Mouse (Mus musculus) hindbrain, embryonic 14.5 days (tissue): Measurements from ENCODE around the gene Exoc2. TPM values are rescaled to one million over a fixed set of nuclear protein-coding genes. Genes with fewer than 3 reads are reported as not detected.

ENCODE experiments used
- ATAC-seq: fragments of 200-750 bp; cut with Nextera tagmentation; 2 replicates; pipeline ENCODE4 v1.8.0; 2017; ENCODE audit warnings: moderate number of reproducible peaks, mild to moderate bottlenecking, moderate TSS enrichment, moderate library complexity; ENCODE audit not compliant: low FRiP score
- DNase-seq: peaks from one replicate; pipeline ENCODE4 v3.0.0-alpha.2; 2015; ENCODE audit warnings: low spot score
- H3K27ac ChIP-seq: fragments of 300-500 bp; sonication (generic); 2 replicates; pipeline ENCODE4 v1.5.1; 2014; ENCODE audit warnings: mild to moderate bottlenecking, moderate library complexity
- H3K27me3 ChIP-seq: fragments of 300-500 bp; sonication (generic); 2 replicates; pipeline ENCODE4 v1.6.1; 2014; ENCODE audit warnings: mild to moderate bottlenecking, low read length, mixed read lengths; ENCODE audit not compliant: control insufficient read depth, insufficient read depth
- H3K36me3 ChIP-seq: fragments of 300-500 bp; sonication (generic); replicated peaks from 2 replicates; pipeline ENCODE4 v1.6.1; 2014; ENCODE audit not compliant: control insufficient read depth, insufficient read depth
- H3K4me1 ChIP-seq: fragments of 300-500 bp; sonication (generic); replicated peaks from 2 replicates; pipeline ENCODE4 v1.6.1; 2014; ENCODE audit warnings: antibody characterized with exemption, low read length, mixed read lengths; ENCODE audit not compliant: control insufficient read depth, insufficient read depth
- H3K4me2 ChIP-seq: fragments of 300-500 bp; sonication (generic); replicated peaks from 2 replicates; pipeline ENCODE4 v1.6.1; 2014; ENCODE audit warnings: mild to moderate bottlenecking, moderate library complexity
- H3K4me3 ChIP-seq: fragments of 300-500 bp; sonication (generic); replicated peaks from 2 replicates; pipeline ENCODE4 v1.5.1; 2014; ENCODE audit warnings: mild to moderate bottlenecking, low read length
- H3K9ac ChIP-seq: fragments of 300-500 bp; sonication (generic); 2 replicates; pipeline ENCODE4 v1.6.1; 2014
- H3K9me3 ChIP-seq: fragments of 300-500 bp; sonication (generic); 2 replicates; pipeline ENCODE4 v1.6.1; 2016; ENCODE audit warnings: low read length; ENCODE audit not compliant: control insufficient read depth
- WGBS: fragments of 180-500 bp; shearing (Covaris S2); extraction: QIAGEN DNeasy Blood & Tissue Kit; methylation state at CpG from one replicate; pipeline ENCODE4 v1.1.7; 2014; 5-methylcytosine and 5-hydroxymethylcytosine counted together
- polyA plus RNA-seq: library from polyadenylated mRNA; unstranded; fragments of >200 nt; fragmentation: Nextera tagmentation; extraction: Ambion mirVana; gene quantifications from 2 replicates; pipeline ENCODE4 v1.2.1, GENCODE M21; 2014

Exoc2 gene
- polyA plus RNA-seq, 1 experiment from 2014 or later = 58.6 TPM

DNA sequence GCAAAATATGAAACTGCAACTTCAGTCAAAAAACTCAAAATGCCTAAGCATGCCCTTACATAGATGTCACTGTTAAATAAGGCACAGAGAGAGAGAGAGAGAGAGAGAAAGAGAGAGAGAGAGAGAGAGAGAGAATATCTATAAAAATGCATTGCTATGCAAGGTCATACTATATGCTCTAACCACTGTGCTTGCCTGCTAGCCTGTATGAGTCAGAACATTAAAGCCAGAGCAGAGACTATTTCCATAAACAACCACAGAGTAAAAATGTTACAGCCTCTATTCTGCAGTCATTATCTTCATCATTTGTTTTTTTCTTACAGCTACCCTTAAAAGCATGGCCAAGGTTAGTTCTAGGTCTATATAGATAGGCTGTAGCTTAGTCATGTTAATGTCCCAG lies 60.1 kb downstream of the Exoc2 start:
- H3K4me3 ChIP-seq = no peak overlapping the region
- ATAC-seq (no peak), DNase-seq (no peak)
- H3K4me1 ChIP-seq = no peaks in the 10 kb centered on the region
- H3K9ac ChIP-seq = no peak overlapping the region
- H3K27ac ChIP-seq = no peak overlapping the region
- H3K36me3 ChIP-seq = peaks cover 13% of the 10 kb centered on the region
- no peak overlapping the region for H3K4me2 ChIP-seq
- no peaks in the 10 kb centered on the region for H3K9me3 ChIP-seq
- H3K27me3 ChIP-seq = no peaks in the 10 kb centered on the region

DNA sequence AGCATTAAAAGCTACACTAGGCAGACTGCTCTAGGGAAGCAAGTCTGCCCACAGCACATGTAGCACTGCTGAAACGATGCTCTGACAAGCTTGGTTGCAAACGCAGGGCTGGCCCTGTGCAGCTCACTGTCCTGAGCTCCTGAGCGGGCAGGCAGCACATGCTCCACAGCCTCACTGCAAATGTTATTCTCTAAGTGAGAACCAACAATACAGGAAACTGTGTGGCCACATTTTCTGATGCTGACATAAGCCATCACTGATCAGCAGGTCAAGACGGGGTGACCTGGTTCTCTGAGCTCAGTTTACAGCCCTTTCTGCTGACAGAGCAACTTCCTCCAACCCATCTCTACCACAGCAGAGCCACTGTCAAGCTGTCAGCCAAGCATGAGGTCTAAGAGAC lies 60.9 kb downstream of the Exoc2 start:
- Histone ChIP-seq H3K4me2 (no peak overlapping the region), H3K9ac (no peak overlapping the region), H3K27me3 (no peaks in the 10 kb centered on the region), H3K4me1 (no peaks in the 10 kb centered on the region), H3K9me3 (no peaks in the 10 kb centered on the region), H3K36me3 (peaks cover 14% of the 10 kb centered on the region), H3K27ac (no peak overlapping the region), H3K4me3 (no peak overlapping the region)
- 30% methylated on average over 4 of the region's 4 CpGs for WGBS
- DNase-seq (no peak), ATAC-seq (no peak)

DNA sequence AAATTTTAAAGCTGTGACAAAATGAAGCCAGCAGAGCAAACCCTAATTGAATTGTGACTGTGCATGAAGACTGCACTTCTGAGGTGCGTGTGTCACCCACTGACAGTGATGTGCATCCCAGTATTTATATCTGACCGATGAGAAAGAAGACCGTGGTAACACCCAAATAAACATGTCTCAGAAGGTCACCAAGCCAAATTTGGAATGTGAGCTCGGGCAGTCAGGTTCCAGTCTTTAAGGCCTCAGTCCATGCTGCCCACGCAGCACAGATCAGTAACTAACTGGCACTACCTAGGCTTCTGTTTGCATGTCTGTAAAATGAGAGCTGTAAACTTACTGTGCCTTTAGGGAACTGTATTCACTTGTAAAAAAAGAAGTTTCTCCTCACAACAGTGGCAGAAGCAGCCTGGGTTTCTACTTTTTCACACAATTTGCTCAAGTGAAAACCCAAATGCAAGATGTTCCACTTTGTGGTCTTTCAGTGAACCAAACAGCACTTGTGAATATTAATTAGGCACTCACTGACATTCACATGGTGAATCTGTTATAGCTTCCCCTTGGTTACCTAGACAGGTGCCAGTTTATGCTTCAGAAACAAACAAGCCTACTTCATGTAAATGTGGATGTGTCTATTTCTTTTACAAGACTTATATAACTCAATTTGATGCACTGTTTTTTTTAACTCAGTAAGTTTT lies 61.8 kb downstream of the Exoc2 start:
- H3K36me3 ChIP-seq = peaks cover 14% of the 10 kb centered on the region
- no peak overlapping the region for H3K9ac ChIP-seq
- 65% methylated on average over 5 of the region's 5 CpGs for whole genome bisulfite sequencing
- ATAC-seq (no peak), DNase-seq (no peak)
- no peak overlapping the region for H3K27ac ChIP-seq
- H3K4me3 ChIP-seq = no peak overlapping the region
- no peaks in the 10 kb centered on the region for H3K4me1 ChIP-seq
- H3K27me3 ChIP-seq = no peaks in the 10 kb centered on the region
- no peaks in the 10 kb centered on the region for H3K9me3 ChIP-seq
- no peak overlapping the region for H3K4me2 ChIP-seq

DNA sequence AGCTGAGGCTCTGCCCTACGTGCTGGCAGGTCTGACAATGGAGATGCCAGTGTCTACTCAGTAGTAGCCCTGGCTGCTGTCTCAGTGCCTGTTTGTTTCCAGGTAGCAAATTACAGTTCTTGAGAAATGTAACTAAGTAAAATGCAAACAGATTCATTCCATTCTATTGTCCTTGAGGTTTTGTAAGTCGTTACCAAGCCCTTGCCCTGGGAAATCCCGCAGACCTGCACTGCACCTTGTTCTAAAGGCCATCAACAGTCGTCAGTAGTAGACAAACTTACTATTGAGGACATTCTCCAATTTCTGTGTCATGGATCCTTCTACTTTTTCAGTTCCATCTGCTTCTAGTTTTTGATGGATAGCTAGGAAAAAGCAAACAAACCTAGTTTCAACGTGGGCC lies 63.0 kb downstream of the Exoc2 start:
- Histone ChIP-seq H3K27ac (no peak overlapping the region), H3K9ac (no peak overlapping the region), H3K36me3 (peaks cover 18% of the 10 kb centered on the region), H3K4me2 (no peak overlapping the region), H3K4me1 (no peaks in the 10 kb centered on the region), H3K27me3 (no peaks in the 10 kb centered on the region), H3K9me3 (no peaks in the 10 kb centered on the region), H3K4me3 (no peak overlapping the region)
- WGBS = 81% methylated on average over 5 of the region's 5 CpGs
- no peak for ATAC-seq
- no peak for DNase-seq

DNA sequence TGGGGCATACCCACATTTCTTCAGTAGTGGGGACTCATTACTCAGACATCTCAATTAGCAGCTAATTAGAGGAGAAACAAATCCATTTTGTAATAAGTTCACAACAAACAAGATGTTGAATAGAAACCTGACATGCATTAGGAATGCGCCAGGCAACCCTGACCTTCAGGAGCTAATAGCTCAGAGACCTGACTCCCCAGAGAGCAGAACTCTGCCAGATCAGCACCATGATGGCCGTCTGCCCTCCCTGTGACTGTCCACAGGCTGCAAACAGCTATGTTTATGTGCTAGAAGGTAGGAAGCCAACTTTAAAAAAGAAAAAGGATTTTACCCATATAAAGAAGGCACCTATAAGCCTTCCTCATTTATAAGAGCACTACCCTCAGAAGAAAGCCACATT lies 71.6 kb downstream of the Exoc2 start:
- DNase-seq (no peak), ATAC-seq (no peak)
- Histone ChIP-seq H3K27ac (no peak overlapping the region), H3K4me1 (no peaks in the 10 kb centered on the region), H3K9me3 (no peaks in the 10 kb centered on the region), H3K36me3 (peaks cover 47% of the 10 kb centered on the region), H3K4me3 (no peak overlapping the region), H3K27me3 (no peaks in the 10 kb centered on the region), H3K9ac (no peak overlapping the region), H3K4me2 (no peak overlapping the region)
- 56% methylated on average over 2 of the region's 2 CpGs for WGBS

DNA sequence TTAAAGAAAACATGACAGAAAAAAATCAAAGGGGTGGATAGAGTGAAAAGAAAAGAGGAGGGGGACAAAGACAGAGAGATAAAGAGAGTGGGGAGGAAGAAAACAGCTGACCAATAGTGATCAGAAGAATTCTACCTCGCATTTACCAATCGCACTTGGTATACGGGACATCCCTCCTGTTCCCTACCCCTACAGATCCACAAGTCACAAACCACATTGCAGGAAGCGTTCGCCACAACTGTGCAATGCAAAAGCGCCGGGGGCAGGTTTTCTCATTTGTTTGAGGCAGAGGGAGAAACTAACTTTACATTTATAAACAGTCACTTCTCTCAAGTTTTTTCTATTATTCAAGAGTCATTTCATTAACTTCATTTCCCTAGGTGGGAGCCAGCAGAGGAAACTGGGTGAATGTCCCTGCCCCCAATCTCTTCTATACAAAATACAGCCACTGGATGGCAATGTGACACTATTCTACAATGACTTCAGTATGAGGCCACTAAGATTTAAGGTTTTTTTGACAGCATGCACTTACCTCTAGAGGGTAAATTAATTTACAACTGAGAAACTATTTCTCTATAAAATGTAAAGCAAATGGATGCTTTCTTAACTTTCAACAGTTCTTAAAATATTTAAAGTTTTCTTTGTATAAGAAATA lies 72.4 kb downstream of the Exoc2 start:
- no peaks in the 10 kb centered on the region for H3K27me3 ChIP-seq
- H3K9me3 ChIP-seq = no peaks in the 10 kb centered on the region
- DNase-seq = peak; percentile 42
- H3K27ac ChIP-seq = no peak overlapping the region
- ATAC-seq = no peak
- H3K4me1 ChIP-seq = no peaks in the 10 kb centered on the region
- no peak overlapping the region for H3K4me2 ChIP-seq
- peaks cover 47% of the 10 kb centered on the region for H3K36me3 ChIP-seq
- no peak overlapping the region for H3K4me3 ChIP-seq
- 92% methylated on average over 7 of the region's 7 CpGs for WGBS
- H3K9ac ChIP-seq = no peak overlapping the region

DNA sequence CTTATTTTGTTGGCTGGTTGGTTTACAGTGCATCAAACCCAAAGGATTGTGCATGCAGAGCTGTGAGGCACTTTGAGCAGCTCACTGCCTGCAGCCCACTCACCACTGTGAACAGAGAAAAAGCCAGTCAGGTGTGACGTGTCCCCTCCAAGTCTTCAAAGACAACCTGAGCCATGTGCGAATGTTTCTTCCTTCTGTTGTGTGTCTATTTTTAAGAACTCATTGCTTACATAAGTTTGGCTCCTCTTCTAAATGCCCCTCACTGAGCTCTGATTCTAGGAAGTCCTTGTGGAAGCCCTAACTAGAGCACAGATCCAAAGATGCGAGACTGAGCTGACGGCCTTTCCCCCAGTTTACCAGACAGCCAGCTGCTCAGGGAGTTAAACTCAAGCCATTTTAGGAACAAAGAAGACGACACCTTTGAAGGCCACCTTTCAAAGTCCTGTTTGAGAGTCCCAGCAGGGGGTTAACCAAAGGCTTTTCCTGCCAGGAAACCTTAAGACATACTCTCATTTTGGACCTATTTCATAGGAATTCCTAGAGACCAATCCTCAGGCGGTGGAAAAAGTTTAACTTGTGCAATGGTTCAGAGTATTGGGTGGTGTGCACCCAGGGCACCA lies 79.8 kb downstream of the Exoc2 start:
- Histone ChIP-seq H3K4me3 (no peak overlapping the region), H3K27me3 (no peaks in the 10 kb centered on the region), H3K36me3 (0 out of 2 replicates have a peak, but pooled peaks cover 11% of the 10 kb centered on the region), H3K9ac (no peak overlapping the region), H3K4me2 (no peak overlapping the region), H3K4me1 (no peaks in the 10 kb centered on the region), H3K9me3 (no peaks in the 10 kb centered on the region), H3K27ac (no peak overlapping the region)
- ATAC-seq = no peak
- no peak for DNase-seq
- 66% methylated on average over 6 of the region's 6 CpGs for WGBS

DNA sequence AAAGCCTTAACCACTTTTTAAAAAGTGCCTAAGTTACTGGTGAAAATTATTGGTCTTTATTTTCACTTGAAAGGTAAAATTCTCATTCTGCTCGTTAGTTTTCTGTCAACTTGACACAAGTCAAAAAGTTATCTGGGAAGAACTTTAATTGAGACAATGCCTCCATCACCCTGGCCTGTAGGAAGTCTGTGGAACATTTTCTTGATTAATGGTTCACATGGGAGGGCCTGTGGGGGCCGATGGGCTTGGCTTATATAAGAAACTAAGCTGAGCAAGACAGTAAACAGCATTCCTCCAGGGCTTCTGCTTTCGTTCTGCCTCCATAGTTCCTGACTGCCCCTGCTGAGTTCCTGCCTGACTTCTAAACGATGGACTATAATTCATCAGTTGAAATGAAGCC lies 81.6 kb downstream of the Exoc2 start:
- H3K9me3 ChIP-seq = no peaks in the 10 kb centered on the region
- H3K36me3 ChIP-seq = 0 out of 2 replicates have a peak, but pooled peaks cover 8% of the 10 kb centered on the region
- H3K4me3 ChIP-seq = no peak overlapping the region
- 73% methylated on average over 4 of the region's 4 CpGs for WGBS
- H3K4me2 ChIP-seq = no peak overlapping the region
- H3K9ac ChIP-seq = no peak overlapping the region
- H3K27ac ChIP-seq = no peak overlapping the region
- DNase-seq (no peak), ATAC-seq (no peak)
- no peaks in the 10 kb centered on the region for H3K27me3 ChIP-seq
- H3K4me1 ChIP-seq = no peaks in the 10 kb centered on the region

DNA sequence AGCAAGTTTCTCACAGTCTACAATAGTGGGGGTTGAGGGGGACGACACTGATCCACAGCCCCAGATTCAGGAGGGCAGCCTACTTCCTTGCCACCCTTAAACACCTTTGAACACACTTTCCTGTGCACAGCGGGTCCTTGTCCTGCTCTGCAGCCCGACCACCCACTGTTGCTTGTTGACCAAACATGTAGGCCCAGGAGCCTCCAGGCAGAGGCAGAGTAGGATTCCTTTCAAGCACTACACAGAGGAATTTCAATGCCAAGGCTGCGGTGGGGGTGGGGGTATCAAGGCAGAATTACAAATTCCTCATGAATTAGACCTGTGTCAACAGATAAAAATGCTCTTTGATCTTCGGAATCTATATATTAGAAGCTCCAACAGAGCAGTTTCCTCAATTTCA lies 82.7 kb downstream of the Exoc2 start:
- Histone ChIP-seq H3K9ac (no peak overlapping the region), H3K27ac (no peak overlapping the region), H3K27me3 (no peaks in the 10 kb centered on the region), H3K4me1 (no peaks in the 10 kb centered on the region), H3K4me3 (no peak overlapping the region), H3K36me3 (peaks cover 10% of the 10 kb centered on the region; the same call in 1 of the 2 replicates), H3K4me2 (no peak overlapping the region), H3K9me3 (no peaks in the 10 kb centered on the region)
- ATAC-seq (no peak), DNase-seq (no peak)
- 76% methylated on average over 5 of the region's 5 CpGs for WGBS
